Mouse (Mus musculus) intestine, postnatal 0 days (tissue): ENCODE measurements around the gene Tnfaip3. TPM values are rescaled to one million over a fixed set of nuclear protein-coding genes. Genes with fewer than 3 reads are reported as not detected.

Source experiments
- ATAC-seq: fragments of 200-750 bp; cut with Nextera tagmentation; 2 replicates; pipeline ENCODE4 v1.8.0; 2017; ENCODE audit warnings: mild to moderate bottlenecking, moderate TSS enrichment, moderate library complexity
- H3K27ac ChIP-seq: fragments of 300-500 bp; sonication (generic); 2 replicates; pipeline ENCODE4 v1.5.1; 2014; ENCODE audit warnings: mild to moderate bottlenecking, low read depth, low read length, moderate library complexity
- H3K27me3 ChIP-seq: fragments of 300-500 bp; sonication (generic); replicated peaks from 2 replicates; pipeline ENCODE4 v1.6.1; 2014; ENCODE audit warnings: low read length, mixed read lengths; ENCODE audit not compliant: control insufficient read depth, insufficient read depth
- H3K36me3 ChIP-seq: fragments of 300-500 bp; sonication (generic); 2 replicates; pipeline ENCODE4 v1.6.1; 2014; ENCODE audit warnings: mild to moderate bottlenecking, moderate library complexity; ENCODE audit not compliant: control insufficient read depth, insufficient read depth
- H3K4me1 ChIP-seq: fragments of 300-500 bp; sonication (generic); replicated peaks from 2 replicates; pipeline ENCODE4 v1.6.1; 2014; ENCODE audit warnings: antibody characterized with exemption, low read length, mixed read lengths; ENCODE audit not compliant: control insufficient read depth, insufficient read depth
- H3K4me2 ChIP-seq: fragments of 300-500 bp; sonication (generic); replicated peaks from 2 replicates; pipeline ENCODE4 v1.6.1; 2014; ENCODE audit warnings: low read depth, mild to moderate bottlenecking, moderate library complexity
- H3K4me3 ChIP-seq: fragments of 300-500 bp; sonication (generic); 2 replicates; pipeline ENCODE4 v1.5.1; 2014; ENCODE audit warnings: low read depth, low read length
- H3K9ac ChIP-seq: fragments of 300-500 bp; sonication (generic); 2 replicates; pipeline ENCODE4 v1.6.1; 2014; ENCODE audit warnings: mild to moderate bottlenecking, low read depth, low read length
- H3K9me3 ChIP-seq: fragments of 300-500 bp; sonication (generic); 2 replicates; pipeline ENCODE4 v1.6.1; 2016; ENCODE audit warnings: mixed run types; ENCODE audit not compliant: control insufficient read depth
- CTCF ChIP-seq: sonication (generic); IDR thresholded peaks from 2 replicates; pipeline ENCODE4 v1.5.1; 2016; ENCODE audit warnings: low read depth, mild to moderate bottlenecking, control low read depth, antibody characterized with exemption, moderate library complexity
- WGBS: fragments of 180-500 bp; shearing (Covaris S2); extraction: QIAGEN DNeasy Blood & Tissue Kit; methylation state at CpG from one replicate; pipeline ENCODE4 v1.1.7; 2014; 5-methylcytosine and 5-hydroxymethylcytosine counted together
- polyA plus RNA-seq: library from polyadenylated mRNA; unstranded; fragments of >200 nt; fragmentation: Nextera tagmentation; extraction: Ambion mirVana; gene quantifications from 2 replicates; pipeline ENCODE4 v1.2.1, GENCODE M21; 2015

Gene Tnfaip3
- polyA plus RNA-seq, 1 experiment from 2014 or later, result 3.7 TPM

DNA sequence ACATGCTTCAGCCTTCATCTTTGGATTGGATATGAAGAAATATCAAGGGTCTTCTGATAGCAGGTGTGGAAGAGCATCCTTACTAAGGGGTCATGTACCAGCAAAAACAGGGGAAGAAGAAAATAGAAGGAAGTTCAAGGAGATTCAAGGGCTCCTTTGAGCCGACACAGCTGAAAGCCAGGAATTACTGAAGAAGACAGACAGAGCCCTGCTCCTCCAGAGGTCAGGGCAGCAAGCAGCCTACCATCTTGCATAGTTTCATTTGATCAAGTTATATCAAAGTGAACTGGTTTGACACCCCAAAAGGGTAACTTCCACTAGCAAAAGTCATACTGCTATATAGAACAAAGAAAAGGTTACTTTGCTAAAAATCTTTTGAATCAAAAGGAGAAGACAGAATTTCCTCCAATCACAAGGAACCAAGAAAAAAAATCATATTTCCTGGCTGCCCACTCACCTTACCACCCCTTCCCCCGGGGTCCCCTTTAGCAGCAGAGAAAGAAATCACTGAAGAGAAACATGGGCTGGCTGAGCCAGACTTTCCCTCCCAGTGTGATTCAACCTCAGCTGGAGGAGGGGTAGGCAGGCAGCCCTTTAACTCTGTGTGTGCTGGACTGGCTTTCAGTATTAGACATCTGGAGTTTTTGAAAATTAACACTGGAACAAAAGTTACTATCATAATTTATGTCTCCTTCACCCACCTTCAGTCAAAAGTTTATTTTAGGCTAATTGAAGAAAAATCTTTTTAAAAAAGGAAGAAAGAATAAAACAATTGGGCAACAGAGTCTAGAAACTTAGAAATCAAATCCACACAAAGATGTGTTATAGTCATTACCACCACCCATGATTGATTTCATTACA, 28.2 kb downstream of the Tnfaip3 start:
- Histone ChIP-seq H3K9me3 (no peaks in the 10 kb centered on the region), H3K9ac (no peak overlapping the region), H3K4me2 (no peak overlapping the region), H3K27me3 (no peaks in the 10 kb centered on the region), H3K4me3 (no peak overlapping the region), H3K27ac (no peak overlapping the region), H3K36me3 (no peaks in the 10 kb centered on the region), H3K4me1 (no peaks in the 10 kb centered on the region)
- no peak for ATAC-seq
- TF ChIP-seq CTCF, result no peak
- WGBS, result 30% methylated on average over 2 of the region's 2 CpGs

DNA sequence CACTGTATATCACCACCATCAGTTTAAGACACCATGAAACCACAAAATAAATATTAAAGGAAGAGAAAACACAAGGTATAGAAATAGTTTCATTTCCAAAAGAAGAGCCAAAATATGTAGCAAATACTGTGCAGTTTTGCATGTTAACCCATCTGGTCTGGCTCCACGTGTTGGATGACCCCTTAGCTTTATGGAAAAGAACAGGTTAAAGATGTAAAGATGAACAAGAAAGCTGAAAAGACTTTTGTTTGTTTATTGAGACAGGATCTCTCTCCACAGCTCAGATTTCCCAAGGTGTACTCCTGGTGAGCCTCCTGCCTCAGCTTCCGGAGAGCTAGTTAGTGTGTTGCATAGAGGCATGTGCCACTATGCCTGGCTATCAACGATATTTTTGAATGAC, 29.9 kb downstream of the Tnfaip3 start:
- H3K27ac ChIP-seq, result no peak overlapping the region
- H3K36me3 ChIP-seq, result no peaks in the 10 kb centered on the region
- H3K27me3 ChIP-seq, result no peaks in the 10 kb centered on the region
- no peak overlapping the region for H3K9ac ChIP-seq
- no peaks in the 10 kb centered on the region for H3K9me3 ChIP-seq
- ATAC-seq, result no peak
- H3K4me2 ChIP-seq, result no peak overlapping the region
- 91% methylated on average over 3 of the region's 3 CpGs for WGBS
- TF ChIP-seq CTCF, result no peak
- H3K4me3 ChIP-seq, result no peak overlapping the region
- no peaks in the 10 kb centered on the region for H3K4me1 ChIP-seq

DNA sequence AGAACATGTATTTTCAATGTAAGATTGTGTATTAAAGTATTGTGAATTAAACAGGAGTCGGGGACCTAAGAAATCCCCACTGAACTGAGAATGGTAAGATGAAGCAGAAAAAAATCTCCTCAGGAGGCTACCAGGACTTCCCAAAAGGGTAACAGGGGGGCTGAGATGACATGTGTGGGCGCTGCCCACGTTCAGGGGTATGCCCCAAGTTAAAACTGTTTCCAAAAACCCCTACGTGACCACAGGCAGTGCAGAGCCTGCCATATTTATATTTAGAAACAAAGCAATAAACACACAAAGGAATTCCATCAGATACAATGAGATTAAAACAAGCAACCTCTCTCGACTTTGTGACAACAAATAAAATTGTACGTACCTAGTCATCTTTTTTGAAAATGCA, 31.9 kb downstream of the Tnfaip3 start:
- H3K4me1 ChIP-seq, result no peaks in the 10 kb centered on the region
- H3K4me3 ChIP-seq, result no peak overlapping the region
- H3K4me2 ChIP-seq, result no peak overlapping the region
- no peak for ATAC-seq
- no peak overlapping the region for H3K9ac ChIP-seq
- H3K36me3 ChIP-seq, result no peaks in the 10 kb centered on the region
- no peaks in the 10 kb centered on the region for H3K27me3 ChIP-seq
- 71% methylated on average over 6 of the region's 6 CpGs for WGBS
- no peak for TF ChIP-seq CTCF
- no peaks in the 10 kb centered on the region for H3K9me3 ChIP-seq
- no peak overlapping the region for H3K27ac ChIP-seq

DNA sequence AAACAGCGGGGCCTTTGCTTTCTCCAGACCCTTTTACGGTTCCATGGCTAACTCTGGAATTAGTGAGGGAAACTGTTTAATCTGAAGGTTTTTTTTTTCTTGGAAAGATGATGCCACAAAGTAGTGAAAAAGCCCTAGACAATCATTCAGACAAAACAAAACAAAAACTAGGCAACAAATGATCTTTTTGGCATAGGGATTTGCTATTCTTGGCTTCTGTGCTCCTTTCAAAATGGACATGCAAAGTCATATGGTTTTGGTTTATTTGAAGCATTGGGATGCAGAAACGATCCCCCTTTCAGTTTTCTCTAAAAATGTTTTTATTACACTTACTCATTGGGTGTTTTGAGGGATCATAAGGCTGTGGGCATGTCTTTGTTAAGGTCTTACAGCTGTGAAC, 41.0 kb downstream of the Tnfaip3 start:
- no peak for TF ChIP-seq CTCF
- Histone ChIP-seq H3K9ac (no peak overlapping the region), H3K4me1 (no peaks in the 10 kb centered on the region), H3K4me2 (no peak overlapping the region), H3K27ac (no peak overlapping the region), H3K27me3 (no peaks in the 10 kb centered on the region), H3K9me3 (no peaks in the 10 kb centered on the region), H3K4me3 (no peak overlapping the region), H3K36me3 (no peaks in the 10 kb centered on the region)
- 74% methylated on average over 3 of the region's 3 CpGs for WGBS
- no peak for ATAC-seq

DNA sequence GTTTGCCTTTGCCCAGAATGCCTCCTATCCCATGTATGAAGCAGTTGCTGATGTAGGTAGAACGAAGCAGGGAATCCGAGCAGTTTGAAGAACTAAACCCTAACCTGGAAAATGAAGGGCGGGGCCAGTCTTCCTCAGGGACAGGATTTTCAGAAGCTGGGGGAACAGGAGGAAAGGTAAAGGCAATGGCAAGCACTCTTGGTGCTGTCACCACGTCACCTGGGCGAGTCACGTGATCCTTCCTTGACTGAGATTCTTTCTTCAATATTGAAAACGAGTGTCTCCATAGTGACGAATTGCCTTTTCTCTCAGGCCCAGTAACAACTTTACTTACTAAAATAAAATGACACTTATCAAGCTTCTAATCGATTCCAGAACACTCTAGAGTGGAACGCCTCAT, 48.6 kb downstream of the Tnfaip3 start:
- no peak overlapping the region for H3K27ac ChIP-seq
- H3K4me2 ChIP-seq, result no peak overlapping the region
- ATAC-seq, result no peak
- no peaks in the 10 kb centered on the region for H3K9me3 ChIP-seq
- no peak overlapping the region for H3K4me3 ChIP-seq
- H3K36me3 ChIP-seq, result no peaks in the 10 kb centered on the region
- no peak overlapping the region for H3K9ac ChIP-seq
- H3K4me1 ChIP-seq, result no peaks in the 10 kb centered on the region
- WGBS, result 86% methylated on average over 10 of the region's 10 CpGs
- no peaks in the 10 kb centered on the region for H3K27me3 ChIP-seq
- TF ChIP-seq CTCF, result no peak

DNA sequence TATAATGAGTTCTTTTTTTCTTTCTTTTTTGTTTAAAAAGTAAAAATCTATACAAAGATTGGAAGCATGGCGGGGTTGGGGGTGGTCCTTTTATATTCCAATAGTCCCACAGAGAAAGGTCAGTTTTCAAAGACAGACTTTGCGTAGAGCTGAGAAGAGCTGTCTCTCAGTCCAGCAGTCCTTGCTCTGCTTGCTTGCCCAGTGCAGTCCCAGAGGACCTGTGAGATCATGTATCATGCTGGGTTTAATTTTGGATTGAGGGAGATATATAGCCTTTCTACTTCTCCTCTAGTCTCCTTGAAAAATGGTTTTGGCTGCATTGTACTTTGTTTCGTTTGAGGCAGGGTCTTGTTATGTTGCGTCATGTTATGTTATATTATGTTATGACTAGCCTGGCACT, 49.9 kb downstream of the Tnfaip3 start:
- no peaks in the 10 kb centered on the region for H3K27me3 ChIP-seq
- H3K27ac ChIP-seq, result no peak overlapping the region
- no peak for TF ChIP-seq CTCF
- no peaks in the 10 kb centered on the region for H3K36me3 ChIP-seq
- no peaks in the 10 kb centered on the region for H3K4me1 ChIP-seq
- H3K9ac ChIP-seq, result no peak overlapping the region
- H3K4me3 ChIP-seq, result no peak overlapping the region
- 90% methylated on average over 4 of the region's 4 CpGs for WGBS
- no peak for ATAC-seq
- no peaks in the 10 kb centered on the region for H3K9me3 ChIP-seq
- H3K4me2 ChIP-seq, result no peak overlapping the region

DNA sequence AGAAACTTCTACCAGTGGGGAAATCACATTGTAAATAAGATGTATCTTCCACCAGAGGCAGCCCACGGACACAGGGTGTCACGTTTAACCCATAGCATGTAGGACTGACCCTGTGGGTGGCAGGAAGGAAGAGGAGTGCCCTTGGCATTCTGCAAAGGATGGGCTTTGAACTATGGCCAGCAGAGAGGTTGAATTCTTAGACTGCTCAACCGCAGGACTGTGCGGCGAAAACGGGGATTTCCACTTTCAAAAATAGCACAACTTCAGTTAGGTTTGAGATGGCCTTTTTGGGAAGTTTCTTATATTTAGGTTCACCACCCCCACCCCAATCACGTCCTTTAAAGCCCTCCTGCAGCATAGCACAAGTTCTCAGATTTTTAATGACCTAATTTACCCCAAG, 50.6 kb downstream of the Tnfaip3 start:
- H3K27ac ChIP-seq, result no peak overlapping the region
- H3K4me2 ChIP-seq, result no peak overlapping the region
- H3K27me3 ChIP-seq, result no peaks in the 10 kb centered on the region
- no peak for TF ChIP-seq CTCF
- H3K9me3 ChIP-seq, result no peaks in the 10 kb centered on the region
- WGBS, result 71% methylated on average over 7 of the region's 7 CpGs
- no peak for ATAC-seq
- H3K4me1 ChIP-seq, result no peaks in the 10 kb centered on the region
- no peak overlapping the region for H3K9ac ChIP-seq
- no peaks in the 10 kb centered on the region for H3K36me3 ChIP-seq
- no peak overlapping the region for H3K4me3 ChIP-seq
